Mouse (Mus musculus) c-Kit-negative CD71-positive TER-119-positive erythroid progenitor cells, embryonic 14.5 days (primary cell): ENCODE measurements around the gene Etv2.

Experiments used
- DNase-seq: peaks from one replicate; pipeline ENCODE4 v3.0.0-alpha.2; 2013; ENCODE audit warnings: low read depth, low spot score

Gene Etv2

DNA sequence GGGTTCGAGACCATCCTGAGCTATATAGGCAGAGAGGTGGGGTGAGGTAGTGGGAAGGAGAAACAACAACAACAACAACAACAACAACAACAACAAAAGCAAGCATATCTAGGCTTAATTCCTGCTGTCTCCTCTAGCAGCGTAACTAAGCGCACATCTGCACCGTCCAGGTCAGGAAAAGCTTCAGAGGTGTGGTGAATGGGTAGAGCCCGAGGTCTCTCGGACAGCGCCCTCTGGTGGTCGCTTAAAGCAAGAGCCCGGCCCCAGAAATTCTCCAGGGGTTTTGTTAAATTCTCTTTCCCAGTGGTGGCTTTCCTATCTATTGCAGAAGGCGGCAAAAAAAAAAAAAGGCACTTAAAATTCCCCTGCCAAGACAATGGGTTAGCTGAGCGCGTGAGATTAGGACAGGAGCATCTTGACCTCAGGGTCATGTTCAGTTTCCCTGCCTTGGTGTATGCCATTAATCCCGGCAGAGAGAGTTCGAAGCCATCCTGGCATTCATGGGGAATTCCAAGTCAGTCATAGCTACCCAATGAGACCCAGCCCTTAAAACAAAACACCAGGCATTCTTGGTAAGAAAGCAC lies 22.0 kb downstream of the Etv2 start:
- peak; percentile 49 for DNase-seq

DNA sequence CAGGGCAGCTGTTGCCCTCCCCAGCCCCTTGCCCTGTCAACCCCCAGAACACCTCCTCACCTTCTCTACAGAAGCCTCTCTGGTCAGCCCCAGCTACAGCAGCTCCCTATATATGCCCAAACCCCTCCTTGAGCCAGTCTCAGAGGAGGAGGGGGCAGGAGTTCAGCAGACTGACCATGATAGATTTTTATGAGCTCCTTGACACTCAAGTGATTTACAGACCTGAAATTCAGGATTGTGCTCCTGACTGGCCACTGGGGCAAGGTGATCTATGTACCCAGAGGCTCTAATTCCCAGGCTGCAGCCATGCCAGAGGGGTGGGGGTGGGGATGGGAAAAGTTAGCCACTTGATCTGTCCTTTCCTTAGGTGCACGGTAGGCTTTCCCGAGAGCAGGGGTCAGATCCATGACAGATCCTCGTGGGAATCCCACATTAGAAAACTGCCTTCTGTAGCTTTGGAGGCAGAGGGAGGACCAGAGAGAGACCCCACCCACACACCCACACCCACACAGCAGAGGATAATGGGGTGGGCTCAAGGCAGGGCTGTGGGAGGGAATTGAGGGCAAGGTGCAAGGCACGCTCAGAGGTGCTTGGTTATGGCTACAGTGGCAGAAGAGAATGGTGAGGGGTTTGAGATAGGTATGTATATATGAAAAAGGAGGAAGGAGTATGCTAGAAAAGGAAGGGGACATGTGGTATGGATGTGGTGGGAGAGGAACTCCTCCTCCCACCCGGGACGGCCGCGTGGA lies 22.8 kb downstream of the Etv2 start, which contains the start of gene Upk1a:
Upk1a (minus strand) TSS at position 194 of the 749 bp plus-strand sequence.
- no peak for DNase-seq

DNA sequence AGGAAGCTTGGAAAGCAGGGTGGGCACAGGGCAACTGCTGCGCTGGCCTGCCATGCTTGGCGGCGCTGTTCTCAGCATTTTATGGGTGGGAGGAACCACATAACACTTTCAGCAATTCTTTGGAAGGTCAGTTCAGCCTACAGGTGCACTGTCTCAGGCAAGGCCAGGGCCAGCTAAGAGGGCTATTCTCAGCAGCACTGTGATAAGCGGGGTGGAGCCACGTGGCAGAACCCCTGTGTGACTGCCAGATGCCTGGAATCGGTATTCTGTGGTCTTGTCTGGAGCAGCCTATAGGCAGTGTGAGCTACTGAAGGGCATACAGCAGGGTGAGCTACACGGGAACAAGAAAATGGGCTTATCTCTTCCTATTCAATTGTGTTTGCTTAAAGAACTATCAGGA lies 25.6 kb downstream of the Etv2 start:
- DNase-seq: no peak

DNA sequence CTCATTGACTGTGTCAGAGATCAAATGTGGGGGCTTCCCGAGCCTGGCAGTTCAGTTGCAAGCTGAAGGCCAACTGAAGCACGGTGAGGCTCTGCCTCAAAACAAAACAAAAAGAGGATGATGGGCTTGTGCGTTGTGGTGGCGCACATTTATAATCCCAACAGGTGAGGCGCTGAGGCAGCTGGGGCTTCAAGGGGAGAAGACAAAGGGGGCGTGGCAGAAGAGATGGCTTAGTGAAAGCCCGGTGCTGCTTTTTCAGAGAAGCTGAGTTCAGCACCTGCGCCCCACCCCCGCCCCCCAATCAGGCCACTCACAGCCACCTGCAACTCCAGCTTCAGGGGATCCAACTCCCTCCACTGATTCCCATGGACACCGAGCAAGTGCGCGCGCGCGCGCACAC lies 27.2 kb downstream of the Etv2 start:
- no peak for DNase-seq

DNA sequence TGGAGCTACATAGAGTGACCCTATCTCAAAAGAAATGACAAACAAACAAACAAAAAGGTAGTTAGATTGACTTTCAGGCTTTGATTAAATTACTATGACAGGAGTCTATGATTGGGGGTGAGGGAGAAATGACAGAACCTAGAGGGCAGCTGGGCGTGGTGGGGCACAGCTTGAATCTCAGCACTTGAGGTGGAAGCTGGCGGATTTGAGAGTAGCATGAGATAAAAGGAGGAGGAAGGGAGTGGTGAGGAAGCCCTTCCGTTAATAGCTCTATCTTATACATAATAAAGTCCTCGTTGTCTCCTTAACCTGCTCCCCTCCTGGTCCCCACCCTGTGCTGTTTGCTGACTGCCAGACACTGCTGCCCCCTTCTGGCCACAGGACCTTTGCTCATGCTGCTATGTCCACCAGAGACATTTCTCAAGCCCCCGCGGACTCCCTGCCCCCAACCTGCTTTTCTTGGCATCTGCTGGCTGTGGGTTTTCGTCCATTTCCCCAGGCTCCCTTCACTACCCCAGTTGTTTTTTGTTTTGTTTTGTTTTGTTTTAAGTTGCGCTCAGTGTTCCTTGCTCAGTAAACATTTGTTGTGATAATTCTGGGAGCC lies 27.8 kb downstream of the Etv2 start:
- DNase-seq: no peak

DNA sequence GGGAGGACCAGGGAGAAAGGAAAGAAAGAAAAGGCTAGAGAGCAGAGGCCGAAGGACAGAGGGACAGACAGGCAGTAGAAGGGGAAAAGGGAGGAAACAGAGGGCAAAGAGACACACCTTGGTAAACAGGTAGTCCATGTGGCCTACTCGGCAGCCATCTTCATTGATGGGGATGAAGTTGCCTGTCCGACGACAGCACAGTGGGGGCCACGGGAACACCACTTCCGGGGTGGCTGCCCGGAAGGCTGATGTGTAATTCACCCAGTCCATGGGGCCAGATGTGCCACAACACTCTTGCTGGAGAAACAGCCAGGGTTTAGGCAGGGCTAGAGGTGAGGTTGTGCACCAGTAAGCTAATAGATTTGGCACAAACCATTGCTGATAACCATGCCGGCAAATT lies 30.7 kb downstream of the Etv2 start:
- DNase-seq: no peak

DNA sequence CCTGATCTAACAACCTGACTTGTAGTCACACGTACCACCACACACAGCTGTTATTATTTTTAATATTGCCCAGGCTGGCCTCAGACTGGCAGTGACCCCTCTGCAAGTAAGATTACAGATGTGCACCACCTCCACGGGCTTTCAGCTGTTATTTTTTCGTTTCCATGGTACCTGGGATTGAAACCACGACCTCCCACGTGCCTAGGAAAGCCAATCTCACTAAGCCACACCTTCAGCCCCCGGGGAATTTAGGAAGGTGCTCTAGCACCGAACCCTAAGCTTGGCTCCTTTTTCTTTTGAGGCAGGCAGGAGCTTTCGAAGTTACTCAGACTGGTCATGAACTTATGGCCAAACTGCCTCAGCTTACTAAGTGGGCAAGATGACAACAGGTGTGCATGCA lies 31.2 kb downstream of the Etv2 start:
- no peak for DNase-seq

DNA sequence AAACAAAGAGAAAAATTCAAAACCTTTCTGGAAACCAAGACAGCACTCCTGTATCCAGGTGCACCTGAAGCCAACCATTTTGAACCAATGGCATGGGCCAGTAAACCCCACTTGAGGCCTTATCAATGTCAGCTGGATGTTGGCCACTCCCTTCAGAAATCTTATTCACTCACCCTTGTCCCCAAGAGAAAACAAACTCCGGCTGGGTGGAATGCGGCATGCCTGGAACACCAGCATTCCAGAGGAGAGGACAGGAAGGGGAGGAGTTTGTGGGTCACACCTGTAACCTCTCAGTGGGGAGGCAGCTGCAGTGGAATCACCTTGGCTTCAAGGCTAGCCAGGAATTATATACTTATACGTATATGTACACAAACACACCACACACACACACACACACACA lies 33.1 kb downstream of the Etv2 start:
- no peak for DNase-seq

DNA sequence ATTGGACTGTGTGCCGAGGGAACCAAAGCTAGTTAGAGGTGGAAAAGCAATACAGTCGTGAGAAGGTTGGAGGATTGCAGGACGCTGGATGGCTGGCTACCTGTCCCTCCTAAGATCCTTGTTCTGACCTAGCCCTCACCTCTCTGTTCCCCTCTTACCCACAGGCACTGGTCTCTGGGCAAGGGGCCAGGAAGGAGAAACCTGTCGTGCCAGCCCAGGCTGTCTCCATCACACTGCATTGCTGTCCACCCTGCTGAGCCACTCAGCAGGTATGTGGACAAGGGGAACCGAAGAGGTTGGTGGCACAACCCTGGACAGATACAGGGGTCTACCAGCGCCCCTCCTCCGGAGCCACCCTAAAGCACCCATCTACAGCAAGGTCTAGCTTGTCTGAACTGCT lies 35.0 kb downstream of the Etv2 start:
- no peak for DNase-seq

DNA sequence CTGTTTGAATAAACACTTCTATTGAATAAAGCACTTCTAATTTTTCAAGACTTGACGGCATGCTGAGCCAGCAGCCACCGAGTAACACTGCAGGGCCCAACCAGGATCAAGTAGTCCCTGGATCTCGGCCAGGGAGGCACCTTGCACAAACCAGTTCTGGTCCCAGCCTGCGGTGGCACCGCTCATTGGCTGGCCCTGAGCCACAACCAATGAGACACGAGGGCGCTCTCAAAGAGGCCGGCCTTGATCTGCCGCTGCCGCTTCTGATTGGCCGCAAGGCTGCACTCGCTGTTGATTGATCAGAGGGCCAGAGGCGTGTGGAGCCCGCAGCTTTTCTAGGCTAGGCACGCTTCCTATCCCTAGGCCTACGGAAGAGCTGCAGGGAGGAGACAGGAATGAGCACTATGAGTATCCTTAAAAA lies 35.7 kb downstream of the Etv2 start:
- peak; percentile 66 for DNase-seq

DNA sequence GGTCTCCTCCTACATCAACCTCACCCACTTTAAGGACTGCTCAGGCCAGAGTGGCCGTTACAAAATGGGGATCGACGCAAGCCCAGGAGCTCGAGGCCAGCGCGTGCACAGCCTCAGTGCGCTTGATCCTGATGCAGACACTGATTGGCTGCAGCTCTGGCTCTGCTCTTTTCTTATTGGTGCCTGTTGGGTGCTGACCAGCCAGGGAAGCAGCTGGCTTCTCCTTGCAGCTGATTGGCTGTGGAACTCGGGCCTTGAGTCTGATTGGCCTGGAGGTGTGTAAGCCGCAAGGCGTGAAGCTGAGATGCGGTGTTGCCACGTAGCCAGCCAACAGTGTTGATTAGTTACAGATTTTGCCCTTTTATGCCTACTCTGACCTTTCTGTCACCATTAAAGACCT lies 36.9 kb downstream of the Etv2 start, which contains the start of gene Zbtb32:
Zbtb32 (minus strand) TSS at position 124 of the 400 bp plus-strand sequence.
- DNase-seq: no peak

DNA sequence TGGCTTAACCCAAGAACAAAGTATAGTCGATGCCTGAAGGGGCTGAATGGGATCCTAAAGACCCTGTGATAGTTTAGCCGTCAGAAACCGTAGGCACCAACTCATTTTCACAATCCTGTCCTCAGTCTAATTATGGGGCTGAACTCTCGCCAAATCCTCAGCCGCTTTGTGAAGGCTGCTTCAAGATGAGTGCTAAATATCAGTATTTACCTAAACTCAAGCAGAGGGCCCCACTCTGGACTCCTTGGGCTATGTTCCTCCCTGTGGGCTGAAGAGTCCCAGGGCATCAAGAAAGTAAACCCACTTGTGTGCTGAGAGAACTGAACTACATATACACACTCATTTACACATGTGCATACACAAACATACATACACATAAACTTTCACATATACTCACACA lies 38.8 kb downstream of the Etv2 start:
- no peak for DNase-seq

DNA sequence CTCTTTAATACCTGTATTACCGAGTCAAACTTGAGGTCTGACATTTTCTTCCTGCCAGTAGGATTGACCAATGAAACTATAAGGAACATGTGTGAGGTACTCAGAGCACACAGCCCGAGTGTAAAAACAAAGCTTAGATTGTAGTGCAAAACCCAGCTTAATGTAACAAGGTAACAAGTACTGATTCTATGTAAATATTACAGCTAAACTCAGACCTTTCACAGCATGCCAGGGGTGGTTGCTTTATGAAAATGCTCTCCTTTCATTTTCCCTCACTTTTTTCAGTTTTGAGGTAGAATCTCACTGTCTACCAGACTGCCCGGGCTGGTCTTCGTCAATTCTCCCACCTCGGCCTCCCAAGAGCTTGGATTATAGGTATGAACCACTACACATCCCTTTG lies 39.6 kb downstream of the Etv2 start:
- DNase-seq: no peak

DNA sequence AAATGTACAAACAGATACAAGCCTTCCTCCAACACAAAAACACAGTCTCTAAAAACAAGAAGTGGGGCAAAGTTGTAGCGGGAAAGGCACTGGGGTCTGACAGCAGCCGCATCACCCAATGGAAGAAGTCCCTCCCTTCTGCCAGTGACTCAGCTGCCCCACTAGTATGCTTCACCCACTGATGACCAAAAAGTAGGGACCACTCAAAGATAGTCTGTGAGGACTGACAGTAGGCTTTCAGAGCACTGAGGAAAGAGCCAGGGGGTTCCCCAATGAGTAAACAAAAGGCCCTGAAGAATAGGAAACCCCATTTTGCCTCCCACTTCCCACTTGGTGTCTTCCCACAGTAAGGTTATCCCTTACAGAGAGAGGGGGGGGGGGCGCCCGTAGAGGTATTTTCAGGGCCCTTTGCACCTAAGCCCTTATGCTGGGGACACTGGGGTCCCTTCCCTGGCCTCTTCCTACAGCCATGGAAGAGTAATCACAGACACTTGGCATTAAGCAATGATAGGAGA lies 41.1 kb downstream of the Etv2 start:
- DNase-seq: no peak

DNA sequence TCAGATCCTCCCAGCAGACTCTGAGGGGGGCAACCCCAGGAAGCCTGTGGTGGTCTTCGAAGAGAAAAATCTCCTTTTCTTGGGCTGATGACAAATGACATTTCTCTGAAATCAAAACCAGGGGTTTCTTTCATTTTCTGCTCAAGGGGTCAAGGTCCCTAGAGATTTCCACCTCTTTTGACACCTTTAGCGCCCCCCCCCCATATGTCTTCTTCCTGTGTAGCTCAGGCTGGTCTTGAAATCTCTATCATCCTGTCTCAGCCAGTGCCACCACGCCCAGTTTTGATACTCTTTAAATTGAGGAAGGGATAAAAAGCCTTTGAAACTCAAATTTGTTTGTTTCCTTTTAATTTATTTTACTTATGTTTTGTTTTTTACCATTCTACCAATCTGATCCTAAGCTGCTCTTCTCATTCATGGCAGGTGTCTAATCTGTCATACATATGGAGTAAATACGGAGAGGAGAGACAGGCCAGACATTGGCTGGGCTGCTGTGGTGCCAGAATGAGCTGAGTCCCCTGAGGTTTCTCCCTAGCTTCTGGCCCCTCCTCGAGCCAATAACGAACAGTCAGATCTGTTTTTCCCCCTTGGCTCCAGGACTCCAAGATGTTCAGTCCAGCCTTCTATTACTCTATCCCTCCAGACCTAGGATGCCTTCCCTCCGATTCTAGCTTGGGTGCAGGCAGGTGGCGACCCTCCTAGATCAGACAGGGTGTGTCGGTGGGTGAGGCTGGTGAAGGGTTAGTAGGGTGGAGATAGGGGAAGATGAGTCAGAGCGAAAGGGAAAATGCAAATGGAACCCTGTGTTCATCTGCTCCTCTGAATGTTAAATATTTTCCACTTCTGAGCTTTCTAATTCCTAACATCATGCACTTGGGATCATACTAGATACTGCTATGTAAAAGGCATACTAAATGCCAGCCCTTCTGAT lies 41.8 kb downstream of the Etv2 start:
- DNase-seq: no peak

DNA sequence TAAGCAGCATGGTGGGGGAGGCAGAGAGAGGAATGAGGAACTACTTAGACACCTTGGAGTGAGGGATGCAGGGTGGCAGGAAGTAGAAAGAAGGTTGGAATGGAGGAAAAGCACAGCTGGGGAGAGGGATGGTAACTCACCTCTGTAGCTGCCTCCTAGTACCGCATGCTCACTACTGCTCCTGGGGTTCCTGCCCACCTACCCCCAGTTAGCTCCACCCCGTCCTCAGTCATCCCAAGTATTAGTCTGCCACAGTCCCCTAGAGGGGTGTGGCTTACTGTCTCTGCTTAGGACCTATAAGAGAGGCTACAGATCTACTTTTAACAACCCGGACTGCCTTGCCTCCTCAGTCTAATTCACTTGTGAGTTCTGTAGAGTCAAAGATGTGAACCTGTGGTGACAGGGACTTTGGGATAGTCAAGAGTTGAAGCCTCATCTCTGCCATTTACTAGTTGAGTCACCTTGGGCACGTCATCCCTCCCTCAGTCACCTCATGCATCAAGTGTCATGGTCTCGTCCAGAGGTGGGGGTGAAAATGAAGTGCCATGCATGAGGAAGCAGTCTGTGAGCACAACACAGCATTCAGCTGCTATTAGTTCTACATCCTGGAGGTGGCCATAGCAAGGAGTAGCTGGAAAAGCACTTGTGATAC lies 42.8 kb downstream of the Etv2 start:
- DNase-seq: no peak

DNA sequence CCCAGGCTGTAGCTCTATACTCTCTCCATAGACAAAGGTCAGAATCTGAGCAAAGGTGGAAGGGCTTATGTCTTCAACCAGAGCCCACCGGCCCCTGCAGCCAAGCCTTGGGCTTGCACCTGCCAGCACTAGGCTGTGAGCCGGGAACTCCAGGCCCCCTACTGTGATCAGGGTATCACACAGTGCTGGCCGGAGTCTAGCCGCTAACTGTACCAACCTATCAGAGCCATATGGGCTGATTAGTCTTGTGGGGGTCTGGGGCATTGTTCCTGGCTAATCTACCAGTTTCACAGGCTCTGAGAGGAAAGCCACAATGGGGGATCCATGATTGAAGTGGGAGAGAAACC lies 44.1 kb downstream of the Etv2 start:
- DNase-seq: no peak

DNA sequence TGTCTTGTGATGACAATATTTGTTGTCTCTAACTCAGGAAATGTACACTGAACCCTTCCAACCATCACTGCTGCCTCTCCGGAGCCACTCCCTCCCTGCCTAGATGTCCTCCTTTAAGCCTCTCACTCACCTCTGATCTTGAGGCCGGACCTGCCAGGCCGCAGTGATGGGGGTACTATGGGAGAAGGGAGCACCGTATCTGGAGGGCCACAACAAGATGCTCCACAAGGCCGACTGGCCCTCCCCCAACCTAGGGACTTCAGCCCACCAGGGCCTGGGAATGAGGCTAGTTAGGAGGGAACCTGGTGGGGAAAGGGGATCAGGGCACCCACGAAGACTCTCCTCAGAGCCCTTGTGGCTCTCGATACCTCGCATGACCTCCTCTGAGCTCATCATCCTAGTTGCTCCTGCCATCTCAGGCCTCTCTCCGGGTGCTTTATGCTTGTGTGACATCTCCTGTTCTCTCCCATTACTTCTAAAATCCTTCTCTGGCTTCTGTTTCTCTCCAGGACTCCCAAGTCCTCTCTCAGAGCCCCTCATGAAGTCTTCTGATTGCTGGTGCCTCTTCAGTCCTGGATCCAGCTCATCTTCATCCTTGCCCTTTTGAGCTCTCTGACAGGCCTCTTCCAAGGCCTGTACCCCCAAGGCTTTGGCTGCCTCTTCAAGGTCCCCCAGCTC lies 44.6 kb downstream of the Etv2 start:
- DNase-seq: no peak

DNA sequence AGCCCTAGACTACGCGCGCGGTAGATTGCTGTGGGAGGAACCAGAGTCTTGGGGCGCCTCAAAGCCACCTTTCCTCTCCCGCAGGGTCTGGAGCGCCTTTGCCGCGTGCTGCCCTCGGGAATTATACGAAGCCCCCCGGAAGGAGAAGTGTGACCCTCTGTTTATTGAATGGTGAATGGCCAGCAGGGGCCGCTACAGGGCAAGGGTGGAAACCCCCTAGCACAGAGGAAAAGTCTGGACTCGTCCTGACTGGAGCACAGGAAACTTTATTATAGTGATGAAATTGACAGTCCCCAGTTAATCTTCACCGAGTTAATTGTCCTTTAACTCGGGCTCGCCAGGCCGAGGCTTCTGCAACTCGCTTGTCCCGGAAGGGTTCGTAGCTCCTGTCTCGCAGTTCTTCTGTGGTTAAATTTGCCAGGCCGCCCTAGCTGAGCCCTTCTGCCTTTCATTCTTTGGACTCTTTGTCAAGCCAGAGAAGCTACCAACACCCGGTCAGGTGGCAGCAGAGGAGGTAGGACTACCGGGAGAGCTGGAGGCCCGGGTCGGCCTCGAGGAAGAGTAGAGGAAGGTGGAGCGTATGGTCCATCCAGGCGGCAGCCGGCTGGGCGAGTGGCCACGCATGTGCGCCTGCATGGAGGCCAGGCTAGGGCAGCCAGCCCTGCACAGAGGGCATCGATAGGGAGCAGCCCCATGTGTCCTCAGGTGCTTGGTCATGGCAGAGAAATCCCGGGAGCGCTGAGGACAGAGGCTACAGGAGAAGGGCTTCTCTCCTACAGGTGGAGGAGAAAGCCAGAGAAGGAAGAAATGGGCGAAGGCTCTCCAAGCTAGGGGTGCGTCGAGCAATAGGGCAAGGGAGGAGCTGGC lies 46.0 kb downstream of the Etv2 start:
- DNase-seq: peak; percentile 60
